Mouse (Mus musculus) liver, adult 2 months (tissue): Measurements from ENCODE around the gene Hes7.

ENCODE experiments used
- CTCF ChIP-seq: fragments of 200-500 bp; IDR thresholded peaks from 2 replicates; pipeline ENCODE4 v1.5.1; 2011; ENCODE audit warnings: low read depth, low read length, control low read depth
- POLR2A ChIP-seq: fragments of 200-500 bp; IDR thresholded peaks from 2 replicates; pipeline ENCODE4 v1.6.1; 2011; ENCODE audit warnings: low read length, control low read depth; ENCODE audit not compliant: insufficient read depth; ENCODE audit errors: extremely low read depth

DNA sequence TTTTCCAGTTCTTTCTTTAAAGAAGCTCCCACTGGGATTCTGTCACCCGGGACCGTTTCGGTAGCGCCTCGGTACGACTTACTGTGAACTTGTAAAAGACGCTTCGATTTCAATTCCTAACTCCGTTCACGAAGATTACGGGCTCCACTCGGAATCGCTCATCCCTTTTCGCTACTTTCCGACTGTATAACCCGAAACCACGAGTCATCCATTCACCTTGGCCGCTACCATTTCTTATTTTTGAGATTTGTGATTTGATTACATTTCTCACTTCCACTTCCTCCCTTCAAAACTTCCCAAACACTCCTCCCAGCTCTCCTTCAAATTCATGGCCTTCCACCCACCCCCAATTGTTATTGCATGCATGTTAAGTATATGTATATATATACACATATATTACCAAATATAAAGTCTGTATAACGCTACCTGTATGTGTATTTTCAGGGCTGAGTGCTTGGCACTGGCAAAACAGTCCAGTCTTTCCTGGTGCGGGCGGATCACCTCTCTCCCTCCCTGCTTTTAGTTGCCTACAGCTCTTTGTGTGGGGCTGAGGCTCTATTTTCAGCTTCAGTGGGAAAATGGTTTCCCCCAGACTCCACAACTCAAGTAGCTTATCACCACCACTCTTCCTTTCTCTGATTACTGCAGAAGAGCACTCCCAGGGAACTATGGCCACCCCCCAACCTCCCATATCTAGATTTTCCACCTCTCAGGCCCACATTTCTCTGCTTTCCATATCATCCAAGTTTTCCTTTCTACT lies 9.0 kb upstream of the Hes7 start:
- TF ChIP-seq CTCF = no peak
- no peak for TF ChIP-seq POLR2A
